Mouse (Mus musculus) ES-Bruce4 (cell line): ENCODE results near the gene Bsg. TPM values are rescaled to one million over a fixed set of nuclear protein-coding genes. Genes with fewer than 3 reads are reported as not detected.

ENCODE experiments used
- H3K27ac ChIP-seq: 2 replicates; pipeline ENCODE4 v1.5.1; 2012; ENCODE audit warnings: low read length, inconsistent platforms; ENCODE audit not compliant: insufficient read depth
- H3K27me3 ChIP-seq: 2 replicates; pipeline ENCODE4 v1.6.1; 2012; ENCODE audit warnings: mild to moderate bottlenecking, low read length, inconsistent platforms; ENCODE audit not compliant: control insufficient read depth, poor library complexity, insufficient read depth, severe bottlenecking
- H3K36me3 ChIP-seq: 2 replicates; pipeline ENCODE4 v1.6.1; 2012; ENCODE audit warnings: inconsistent platforms, mild to moderate bottlenecking, low read length, moderate library complexity; ENCODE audit not compliant: control insufficient read depth, poor library complexity, insufficient read depth, severe bottlenecking
- H3K4me1 ChIP-seq: one replicate; pipeline ENCODE4 v1.8.1; 2011; ENCODE audit warnings: low read length; ENCODE audit not compliant: control insufficient read depth, insufficient read depth
- H3K4me3 ChIP-seq: 2 replicates; pipeline ENCODE4 v1.5.1; 2011; ENCODE audit warnings: low read depth, mild to moderate bottlenecking, low read length
- H3K9ac ChIP-seq: 2 replicates; pipeline ENCODE4 v1.6.1; 2012; ENCODE audit warnings: low read depth, mild to moderate bottlenecking, inconsistent platforms; ENCODE audit not compliant: poor library complexity, severe bottlenecking
- H3K9me3 ChIP-seq: replicated peaks from 2 replicates; pipeline ENCODE4 v1.6.1; 2012; ENCODE audit warnings: mild to moderate bottlenecking, low read length, inconsistent platforms; ENCODE audit not compliant: control insufficient read depth, poor library complexity, insufficient read depth, severe bottlenecking
- CTCF ChIP-seq: IDR thresholded peaks from one replicate; pipeline ENCODE4 v1.8.1; 2011; ENCODE audit warnings: low read depth, low read length
- EP300 ChIP-seq: IDR thresholded peaks from 2 replicates; pipeline ENCODE4 v1.6.1; 2011; ENCODE audit warnings: low read depth, low read length; ENCODE audit not compliant: insufficient read depth
- POLR2A ChIP-seq: IDR thresholded peaks from one replicate; pipeline ENCODE4 v1.8.1; 2011; ENCODE audit warnings: low read length; ENCODE audit not compliant: insufficient read depth
- polyA plus RNA-seq: library from polyadenylated mRNA; stranded (reverse); fragments of >200 nt; gene quantifications from 2 replicates; pipeline ENCODE4 v1.2.4, GENCODE M21; 2011; ENCODE audit warnings: low read depth; ENCODE audit not compliant: missing spikeins, insufficient read depth, insufficient read length

Bsg gene
- polyA plus RNA-seq, 1 experiment: 445 TPM

- no peaks in the 10 kb centered on the region for H3K4me1 ChIP-seq
- H3K4me3 ChIP-seq: no peak overlapping the region
- H3K9me3 ChIP-seq: no peaks in the 10 kb centered on the region
- no peak overlapping the region for H3K27ac ChIP-seq
- H3K36me3 ChIP-seq: no peaks in the 10 kb centered on the region
- H3K27me3 ChIP-seq: no peaks in the 10 kb centered on the region
- H3K9ac ChIP-seq: no peak overlapping the region
- TF ChIP-seq CTCF: no peak
Observed at GRCm38 (mm10) chr10:79728323-79729249, 24.3 kb downstream of the Bsg start.

- no peak for TF ChIP-seq CTCF
- TF ChIP-seq EP300: no peak
- no peak for TF ChIP-seq POLR2A
- Histone ChIP-seq H3K27ac (no peak overlapping the region), H3K27me3 (no peaks in the 10 kb centered on the region), H3K9me3 (no peaks in the 10 kb centered on the region), H3K9ac (no peak overlapping the region), H3K4me3 (no peak overlapping the region), H3K36me3 (no peaks in the 10 kb centered on the region), H3K4me1 (no peaks in the 10 kb centered on the region)
Observed at GRCm38 (mm10) chr10:79729357-79729965, 25.2 kb downstream of the Bsg start.

GRCm38 (mm10) chr10:79732500-79732899 is 28.2 kb downstream of the Bsg start:
- no peak overlapping the region for H3K27ac ChIP-seq
- H3K36me3 ChIP-seq: 0 out of 2 replicates have a peak, but pooled peaks cover under 1% of the 10 kb centered on the region
- no peak overlapping the region for H3K9ac ChIP-seq
- peaks cover 6% of the 10 kb centered on the region for H3K9me3 ChIP-seq
- H3K4me3 ChIP-seq: no peak overlapping the region
- H3K4me1 ChIP-seq: no peaks in the 10 kb centered on the region
- TF ChIP-seq EP300 (no peak), CTCF (peak; percentile 81), POLR2A (no peak)
- no peaks in the 10 kb centered on the region for H3K27me3 ChIP-seq

DNA sequence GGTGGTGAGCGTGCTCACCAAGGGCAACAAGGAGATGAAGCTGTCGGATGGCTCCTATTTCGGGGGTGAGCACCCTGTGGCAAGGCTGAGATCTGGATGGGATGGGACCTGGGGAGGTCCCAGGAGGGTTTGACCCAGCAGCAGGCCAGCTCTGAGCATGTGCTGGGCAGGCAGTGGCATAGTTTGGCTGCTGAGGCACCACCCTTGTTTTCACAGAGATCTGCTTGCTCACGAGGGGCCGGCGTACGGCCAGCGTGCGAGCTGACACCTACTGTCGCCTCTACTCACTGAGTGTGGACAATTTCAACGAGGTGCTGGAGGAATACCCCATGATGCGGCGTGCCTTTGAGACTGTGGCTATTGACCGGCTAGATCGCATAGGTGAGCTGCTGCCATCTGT is 29.6 kb downstream of the Bsg start:
- Histone ChIP-seq H3K27ac (no peak overlapping the region), H3K4me3 (no peak overlapping the region), H3K4me1 (no peaks in the 10 kb centered on the region), H3K36me3 (peaks cover 10% of the 10 kb centered on the region), H3K27me3 (no peaks in the 10 kb centered on the region), H3K9ac (no peak overlapping the region), H3K9me3 (peaks cover 19% of the 10 kb centered on the region)
- TF ChIP-seq EP300 (no peak), POLR2A (no peak), CTCF (no peak)

DNA sequence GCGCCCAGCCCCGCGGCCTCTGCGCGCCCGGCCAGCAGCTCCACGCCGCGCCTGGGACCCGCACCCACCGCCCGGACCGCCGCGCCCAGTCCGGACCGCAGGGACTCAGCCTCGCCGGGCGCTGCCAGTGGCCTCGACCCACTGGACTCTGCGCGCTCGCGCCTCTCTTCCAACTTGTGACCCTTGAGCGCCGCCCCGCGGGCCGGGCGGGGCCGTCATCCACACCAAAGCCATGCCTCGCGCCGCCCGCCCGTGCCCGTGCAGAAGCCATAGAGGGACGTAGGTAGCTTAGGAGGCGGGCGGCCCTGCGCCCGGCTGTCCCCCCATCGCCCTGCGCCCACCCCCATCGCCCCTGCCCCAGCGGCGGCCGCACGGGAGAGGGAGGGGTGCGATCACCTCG is 31.1 kb downstream of the Bsg start:
- TF ChIP-seq POLR2A (no peak), CTCF (peak; percentile 26)
- H3K9me3 ChIP-seq: peaks cover 35% of the 10 kb centered on the region
- no peaks in the 10 kb centered on the region for H3K27me3 ChIP-seq
- peaks cover 21% of the 10 kb centered on the region for H3K36me3 ChIP-seq
- H3K4me3 ChIP-seq: peak overlapping the region; percentile 40
- H3K9ac ChIP-seq: peak overlapping the region; percentile 46
- no peak overlapping the region for H3K27ac ChIP-seq
- H3K4me1 ChIP-seq: no peaks in the 10 kb centered on the region

GRCm38 (mm10) chr10:79736706-79737105 is 32.4 kb downstream of the Bsg start:
- no peak overlapping the region for H3K9ac ChIP-seq
- H3K4me3 ChIP-seq: no peak overlapping the region
- H3K27me3 ChIP-seq: no peaks in the 10 kb centered on the region
- H3K27ac ChIP-seq: no peak overlapping the region
- H3K9me3 ChIP-seq: peaks cover 48% of the 10 kb centered on the region
- H3K4me1 ChIP-seq: no peaks in the 10 kb centered on the region
- H3K36me3 ChIP-seq: peaks cover 34% of the 10 kb centered on the region
- TF ChIP-seq CTCF: no peak
- TF ChIP-seq POLR2A: no peak
- TF ChIP-seq EP300: no peak
